Mouse (Mus musculus) MEL-GATA-1-ER (cell line): ENCODE results near the gene Etv6.

Source experiments
- DNase-seq: peaks from one replicate; pipeline ENCODE4 v3.0.0-alpha.2; 2012; ENCODE audit warnings: low read depth; ENCODE audit errors: extremely low read depth

Gene Etv6

GRCm38 (mm10) chr6:134075031-134075430 lies 39.5 kb downstream of the Etv6 start:
- DNase-seq: no peak

GRCm38 (mm10) chr6:134078016-134078415 lies 42.5 kb downstream of the Etv6 start:
- no peak for DNase-seq

GRCm38 (mm10) chr6:134079112-134079511 lies 43.6 kb downstream of the Etv6 start:
- DNase-seq: no peak

GRCm38 (mm10) chr6:134079563-134079962 lies 44.1 kb downstream of the Etv6 start:
- DNase-seq: no peak

GRCm38 (mm10) chr6:134080946-134081345 lies 45.4 kb downstream of the Etv6 start:
- no peak for DNase-seq

GRCm38 (mm10) chr6:134082229-134082920 lies 46.9 kb downstream of the Etv6 start:
- peak; percentile 45 for DNase-seq

- DNase-seq: no peak
These were observed 47.9 kb downstream of the Etv6 start for GRCm38 (mm10) chr6:134083428-134083827.

- no peak for DNase-seq
These were observed 50.9 kb downstream of the Etv6 start for GRCm38 (mm10) chr6:134086351-134086750.

- no peak for DNase-seq
These were observed 52.2 kb downstream of the Etv6 start for GRCm38 (mm10) chr6:134087709-134088108.

GRCm38 (mm10) chr6:134089671-134090377 lies 54.3 kb downstream of the Etv6 start:
- no peak for DNase-seq

GRCm38 (mm10) chr6:134090378-134090692 lies 54.8 kb downstream of the Etv6 start:
- DNase-seq: no peak

- DNase-seq: no peak
These were observed 55.4 kb downstream of the Etv6 start for GRCm38 (mm10) chr6:134090875-134091274.

GRCm38 (mm10) chr6:134091398-134091801 lies 55.9 kb downstream of the Etv6 start:
- DNase-seq: no peak

- DNase-seq: no peak
These were observed 58.6 kb downstream of the Etv6 start for GRCm38 (mm10) chr6:134094066-134094465.

- no peak for DNase-seq
These were observed 59.1 kb downstream of the Etv6 start for GRCm38 (mm10) chr6:134094620-134095019.

GRCm38 (mm10) chr6:134095582-134095981 lies 60.1 kb downstream of the Etv6 start:
- no peak for DNase-seq

GRCm38 (mm10) chr6:134099976-134100743 lies 64.7 kb downstream of the Etv6 start:
- DNase-seq: no peak

- DNase-seq: no peak
These were observed 66.9 kb downstream of the Etv6 start for GRCm38 (mm10) chr6:134102396-134102795.

- DNase-seq: no peak
These were observed 68.0 kb downstream of the Etv6 start for GRCm38 (mm10) chr6:134103519-134103918.

GRCm38 (mm10) chr6:134105514-134106201 lies 70.2 kb downstream of the Etv6 start:
- DNase-seq: no peak

- no peak for DNase-seq
These were observed 72.2 kb downstream of the Etv6 start for GRCm38 (mm10) chr6:134107696-134108095.

- DNase-seq: no peak
These were observed 74.2 kb downstream of the Etv6 start for GRCm38 (mm10) chr6:134109675-134110074.
